Mouse (Mus musculus): Measurements from ENCODE around the gene Olfr1440. TPM values are rescaled to one million over a fixed set of nuclear protein-coding genes. Genes with fewer than 3 reads are reported as not detected.

Olfr1440 gene
- not detected for polyA plus RNA-seq (2014; fragmentation: Illumina TruSeq; extraction: RNeasy Lipid Tissue Mini Kit (QIAGEN cat#74804); ENCODE audit: low read depth, low replicate concordance)

DNA sequence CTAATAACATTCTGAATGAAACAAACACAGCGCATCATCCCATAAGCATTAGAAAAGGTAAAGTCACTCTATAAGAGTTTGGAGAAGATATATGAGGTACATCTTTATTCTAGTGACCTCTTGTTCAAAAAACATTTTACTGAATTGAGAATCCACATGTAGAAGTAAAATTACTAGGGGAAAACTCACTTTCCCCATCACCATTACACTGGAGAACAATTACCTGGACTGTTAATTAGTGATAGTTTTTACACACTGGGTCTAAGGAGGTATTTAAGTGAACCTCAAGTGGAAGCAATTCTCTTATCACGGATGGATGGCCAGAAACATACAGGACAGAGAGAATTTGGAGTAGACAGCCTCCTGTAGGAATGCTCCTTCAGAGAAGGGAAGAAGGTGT lies at the start of gene Olfr1440:
Olfr1440 (plus strand) TSS at position 301 of the 400 bp plus-strand sequence.

DNA sequence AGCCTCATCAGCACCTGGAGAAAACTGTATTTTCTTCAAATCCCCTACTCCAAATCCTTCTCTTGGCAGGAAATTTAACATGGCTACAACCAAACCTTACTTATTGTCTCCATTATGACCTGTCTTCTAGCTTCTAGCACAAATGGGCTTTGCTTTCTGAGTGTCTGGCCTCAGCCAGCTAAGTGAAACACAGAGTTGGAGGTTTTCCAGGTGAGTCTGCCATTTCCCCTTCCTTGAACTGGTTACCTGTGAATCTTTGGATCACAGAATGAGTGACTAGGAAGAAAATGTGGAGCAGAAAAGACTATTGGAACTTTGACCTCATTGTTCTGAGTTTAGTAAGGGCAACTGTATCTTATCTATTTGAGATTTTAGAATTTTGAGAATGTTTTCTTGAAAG lies 30.3 kb downstream of the Olfr1440 start, which contains the start of gene Olfr1441:
Olfr1441 (plus strand) TSS at position 73 of the 400 bp plus-strand sequence.

DNA sequence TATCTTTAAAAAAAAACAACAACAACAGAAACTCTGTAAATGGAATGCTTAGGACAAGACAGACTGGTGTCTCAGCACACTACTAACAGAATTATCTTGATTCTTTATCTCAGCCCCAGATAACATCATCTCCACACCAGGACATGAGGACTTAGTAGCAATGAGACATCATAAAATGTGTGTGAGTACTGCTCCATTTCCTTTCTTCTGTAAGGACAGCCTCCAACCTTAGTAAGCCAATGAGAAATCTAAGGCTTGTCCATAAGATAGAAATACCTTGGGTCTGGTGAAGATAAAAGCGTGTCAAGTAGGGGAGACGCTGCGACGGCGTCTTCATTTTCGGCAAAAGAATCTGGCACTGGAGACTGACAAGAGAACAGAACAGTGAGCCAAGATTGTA lies 40.5 kb downstream of the Olfr1440 start, which contains the start of gene Pfpl:
Pfpl (plus strand) TSS at position 301 of the 400 bp plus-strand sequence.

Other genes starting within 250 kb of the Olfr1440 start
- gene Olfr1555-ps1, start 217.2 kb upstream of the Olfr1440 start, polyA plus RNA-seq (2014; fragmentation: Illumina TruSeq; extraction: RNeasy Lipid Tissue Mini Kit (QIAGEN cat#74804); ENCODE audit: low read depth, low replicate concordance) = 0.10 TPM
- not detected for gene Olfr1431, start 186.6 kb upstream of the Olfr1440 start, polyA plus RNA-seq (2014; fragmentation: Illumina TruSeq; extraction: RNeasy Lipid Tissue Mini Kit (QIAGEN cat#74804); ENCODE audit: low read depth, low replicate concordance)
- gene Olfr1432, start 154.7 kb upstream of the Olfr1440 start, polyA plus RNA-seq (2014; fragmentation: Illumina TruSeq; extraction: RNeasy Lipid Tissue Mini Kit (QIAGEN cat#74804); ENCODE audit: low read depth, low replicate concordance) = 0.22 TPM
- 0.71 TPM for gene Olfr262, start 145.6 kb upstream of the Olfr1440 start, polyA plus RNA-seq (2014; fragmentation: Illumina TruSeq; extraction: RNeasy Lipid Tissue Mini Kit (QIAGEN cat#74804); ENCODE audit: low read depth, low replicate concordance)
- not detected for gene Olfr235, start 126.2 kb upstream of the Olfr1440 start, polyA plus RNA-seq (2014; fragmentation: Illumina TruSeq; extraction: RNeasy Lipid Tissue Mini Kit (QIAGEN cat#74804); ENCODE audit: low read depth, low replicate concordance)
- not detected for gene Olfr1434, start 107.4 kb upstream of the Olfr1440 start, polyA plus RNA-seq (2014; fragmentation: Illumina TruSeq; extraction: RNeasy Lipid Tissue Mini Kit (QIAGEN cat#74804); ENCODE audit: low read depth, low replicate concordance)
- gene Olfr1436, start 88.1 kb upstream of the Olfr1440 start, polyA plus RNA-seq (2014; fragmentation: Illumina TruSeq; extraction: RNeasy Lipid Tissue Mini Kit (QIAGEN cat#74804); ENCODE audit: low read depth, low replicate concordance) = not detected
- not detected for gene Olfr1437, start 62.2 kb upstream of the Olfr1440 start, polyA plus RNA-seq (2014; fragmentation: Illumina TruSeq; extraction: RNeasy Lipid Tissue Mini Kit (QIAGEN cat#74804); ENCODE audit: low read depth, low replicate concordance)
- gene Olfr1438-ps1, start 51.4 kb upstream of the Olfr1440 start, polyA plus RNA-seq (2014; fragmentation: Illumina TruSeq; extraction: RNeasy Lipid Tissue Mini Kit (QIAGEN cat#74804); ENCODE audit: low read depth, low replicate concordance) = not detected
- not detected for gene Olfr1441, start 30.2 kb downstream of the Olfr1440 start, polyA plus RNA-seq (2014; fragmentation: Illumina TruSeq; extraction: RNeasy Lipid Tissue Mini Kit (QIAGEN cat#74804); ENCODE audit: low read depth, low replicate concordance)
- gene Pfpl, start 40.6 kb downstream of the Olfr1440 start, polyA plus RNA-seq (2014; fragmentation: Illumina TruSeq; extraction: RNeasy Lipid Tissue Mini Kit (QIAGEN cat#74804); ENCODE audit: low read depth, low replicate concordance) = 0.15 TPM
- gene Mpeg1, start 73.5 kb downstream of the Olfr1440 start, polyA plus RNA-seq (2014; fragmentation: Illumina TruSeq; extraction: RNeasy Lipid Tissue Mini Kit (QIAGEN cat#74804); ENCODE audit: low read depth, low replicate concordance) = 17.7 TPM
- gene Dtx4, start 114.2 kb downstream of the Olfr1440 start, polyA plus RNA-seq (2014; fragmentation: Illumina TruSeq; extraction: RNeasy Lipid Tissue Mini Kit (QIAGEN cat#74804); ENCODE audit: low read depth, low replicate concordance) = 10.8 TPM
- gene Fam111a, start 158.5 kb downstream of the Olfr1440 start, polyA plus RNA-seq (2014; fragmentation: Illumina TruSeq; extraction: RNeasy Lipid Tissue Mini Kit (QIAGEN cat#74804); ENCODE audit: low read depth, low replicate concordance) = 1.2 TPM
- gene Gm4952, start 212.7 kb downstream of the Olfr1440 start, polyA plus RNA-seq (2014; fragmentation: Illumina TruSeq; extraction: RNeasy Lipid Tissue Mini Kit (QIAGEN cat#74804); ENCODE audit: low read depth, low replicate concordance) = not detected
- gene Glyat, start 246.0 kb downstream of the Olfr1440 start, polyA plus RNA-seq (2014; fragmentation: Illumina TruSeq; extraction: RNeasy Lipid Tissue Mini Kit (QIAGEN cat#74804); ENCODE audit: low read depth, low replicate concordance) = 0.48 TPM

Measured in testis, adult 10 weeks (tissue).